Mouse (Mus musculus) liver, adult 2 months (tissue): Measurements from ENCODE around the gene Gm47995. TPM values are rescaled to one million over a fixed set of nuclear protein-coding genes. Genes with fewer than 3 reads are reported as not detected.

Experiments used
- DNase-seq: peaks from one replicate; pipeline ENCODE4 v3.0.0-alpha.2; 2011; ENCODE audit warnings: low read depth, low spot score; ENCODE audit errors: extremely low read depth
- H3K27ac ChIP-seq: fragments of 200-500 bp; replicated peaks from 2 replicates; pipeline ENCODE4 v1.5.1; 2012; ENCODE audit warnings: low read depth, mild to moderate bottlenecking, control low read depth, inconsistent platforms, low read length; ENCODE audit not compliant: insufficient read depth
- H3K27me3 ChIP-seq: fragments of 200-500 bp; 2 replicates; pipeline ENCODE4 v1.6.1; 2012; ENCODE audit warnings: mild to moderate bottlenecking, moderate library complexity, low read length, inconsistent platforms; ENCODE audit not compliant: control insufficient read depth, insufficient read depth
- H3K36me3 ChIP-seq: fragments of 200-500 bp; 2 replicates; pipeline ENCODE4 v1.6.1; 2012; ENCODE audit warnings: low read length, inconsistent platforms; ENCODE audit not compliant: control insufficient read depth, insufficient read depth
- H3K4me1 ChIP-seq: fragments of 200-500 bp; 2 replicates; pipeline ENCODE4 v1.6.1; 2011; ENCODE audit warnings: low read length; ENCODE audit not compliant: control insufficient read depth, insufficient read depth
- H3K4me3 ChIP-seq: fragments of 200-500 bp; 2 replicates; pipeline ENCODE4 v1.5.1; 2011; ENCODE audit warnings: low read depth, mild to moderate bottlenecking, control low read depth, low read length, moderate library complexity; ENCODE audit not compliant: insufficient read depth
- H3K79me2 ChIP-seq: fragments of 200-500 bp; 2 replicates; pipeline ENCODE4 v1.6.1; 2012; ENCODE audit warnings: inconsistent platforms, mild to moderate bottlenecking, low read length, moderate library complexity; ENCODE audit not compliant: control insufficient read depth, insufficient read depth
- H3K9ac ChIP-seq: fragments of 200-500 bp; 2 replicates; pipeline ENCODE4 v1.6.1; 2012; ENCODE audit warnings: low read depth, mild to moderate bottlenecking, control low read depth, inconsistent platforms, low read length
- CTCF ChIP-seq: fragments of 200-500 bp; IDR thresholded peaks from 2 replicates; pipeline ENCODE4 v1.5.1; 2011; ENCODE audit warnings: low read depth, low read length, control low read depth
- POLR2A ChIP-seq: fragments of 200-500 bp; IDR thresholded peaks from 2 replicates; pipeline ENCODE4 v1.6.1; 2011; ENCODE audit warnings: low read length, control low read depth; ENCODE audit not compliant: insufficient read depth; ENCODE audit errors: extremely low read depth
- WGBS: fragments of 180-500 bp; shearing (Covaris S2); methylation state at CpG from one replicate; pipeline ENCODE4 v1.1.7; 2018; 5-methylcytosine and 5-hydroxymethylcytosine counted together
- polyA plus RNA-seq: library from polyadenylated mRNA; depleted of rRNA; stranded (reverse); fragments of >200 nt; gene quantifications from 2 replicates; pipeline ENCODE4 v1.2.3, GENCODE M21; 2012; rRNA removed
- total RNA-seq: library from RNA; depleted of rRNA; stranded (reverse); fragments of >200 nt; gene quantifications from 2 replicates; pipeline ENCODE4 v1.2.3, GENCODE M21; 2014; rRNA removed

Gene Gm47995
- total and polyA plus RNA-seq, 2 experiments, result not detected

DNA sequence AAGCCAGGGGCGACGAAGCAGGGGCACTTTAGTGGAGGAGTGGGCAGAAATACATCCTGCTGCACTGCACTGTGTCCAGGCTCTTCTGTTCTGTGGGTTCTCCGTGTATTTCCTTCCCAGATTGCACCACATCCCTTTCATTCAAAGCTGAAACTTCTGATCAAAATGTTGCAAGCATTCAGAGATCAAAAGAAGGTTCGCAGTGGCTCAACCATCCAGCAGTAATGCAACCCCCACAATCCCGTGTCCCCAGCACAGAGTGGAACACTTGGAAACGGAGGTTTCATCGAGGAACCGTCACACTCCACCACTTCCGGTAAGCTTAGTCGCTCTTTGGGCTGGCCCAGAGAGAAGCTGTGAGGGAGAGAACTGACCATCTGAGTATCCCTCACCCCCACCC is 46.9 kb downstream of the Gm47995 start:
- H3K9ac ChIP-seq, result no peak overlapping the region
- TF ChIP-seq POLR2A (no peak), CTCF (no peak)
- H3K4me1 ChIP-seq, result no peaks in the 10 kb centered on the region; the same call in none of the 2 replicates
- H3K27me3 ChIP-seq, result no peaks in the 10 kb centered on the region
- 76% methylated on average over 10 of the region's 10 CpGs for WGBS
- no peak overlapping the region for H3K4me3 ChIP-seq
- DNase-seq, result peak; percentile 31
- no peak overlapping the region for H3K27ac ChIP-seq
- no peaks in the 10 kb centered on the region for H3K79me2 ChIP-seq
- no peaks in the 10 kb centered on the region for H3K36me3 ChIP-seq

DNA sequence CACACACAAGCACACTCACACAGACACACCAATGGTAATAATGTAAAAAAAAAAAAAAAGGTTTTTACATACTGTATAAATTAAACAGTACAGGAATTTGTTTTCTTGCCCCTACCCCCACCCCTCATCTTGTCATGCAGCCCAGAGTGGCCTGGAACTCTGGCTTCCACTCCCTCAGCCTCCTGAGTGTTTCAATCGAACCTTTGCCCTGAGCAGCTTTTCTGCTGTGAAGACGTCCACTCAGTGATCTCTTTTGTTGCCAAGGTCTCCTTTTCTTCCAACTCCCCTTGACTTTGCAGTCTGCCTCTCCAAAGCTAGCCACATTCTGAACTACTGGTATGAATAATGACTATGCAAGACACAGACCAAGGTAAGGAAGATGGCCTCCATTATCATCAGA is 47.6 kb downstream of the Gm47995 start:
- 50% methylated on average over 2 of the region's 2 CpGs for WGBS

More for the DNA sequence above, 47.6 kb downstream of the Gm47995 start:
- Histone ChIP-seq H3K9ac (no peak overlapping the region), H3K4me1 (no peaks in the 10 kb centered on the region; the same call in none of the 2 replicates), H3K79me2 (no peaks in the 10 kb centered on the region), H3K4me3 (no peak overlapping the region), H3K36me3 (no peaks in the 10 kb centered on the region), H3K27me3 (no peaks in the 10 kb centered on the region), H3K27ac (no peak overlapping the region)
- no peak for DNase-seq
- no peak for TF ChIP-seq POLR2A
- no peak for TF ChIP-seq CTCF

Other genes with a start within 250 kb of the Gm47995 start
- 2.7 and 4.5 TPM in 2 replicates for gene Hmcn1, start 205.0 kb upstream of the Gm47995 start, total RNA-seq
- gene Hmcn1, start 205.0 kb upstream of the Gm47995 start, polyA plus RNA-seq, result 0.80 and 1.0 TPM in 2 replicates
- gene Gm47985, start 15.9 kb upstream of the Gm47995 start, total RNA-seq, result not detected in 2 replicates
- gene Gm47985, start 15.9 kb upstream of the Gm47995 start, polyA plus RNA-seq, result not detected in 2 replicates
- not detected in 2 replicates for gene Gm8947, start 6.1 kb upstream of the Gm47995 start, total RNA-seq
- gene Gm8947, start 6.1 kb upstream of the Gm47995 start, polyA plus RNA-seq, result not detected in 2 replicates
- not detected in 2 replicates for gene 3110040M04Rik, start 5.7 kb downstream of the Gm47995 start, total RNA-seq
- not detected in 2 replicates for gene 3110040M04Rik, start 5.7 kb downstream of the Gm47995 start, polyA plus RNA-seq
- gene Gm47996, start 11.7 kb downstream of the Gm47995 start, total RNA-seq, result not detected in 2 replicates
- not detected in 2 replicates for gene Gm47996, start 11.7 kb downstream of the Gm47995 start, polyA plus RNA-seq
- gene Ivns1abp, start 146.0 kb downstream of the Gm47995 start, total RNA-seq, result 105 and 111 TPM in 2 replicates
- 11.4 and 16.7 TPM in 2 replicates for gene Ivns1abp, start 146.0 kb downstream of the Gm47995 start, polyA plus RNA-seq
- gene Swt1, start 230.0 kb downstream of the Gm47995 start, total RNA-seq, result 20.2 and 27.0 TPM in 2 replicates
- gene Swt1, start 230.0 kb downstream of the Gm47995 start, polyA plus RNA-seq, result 2.5 and 6.8 TPM in 2 replicates
- gene Trmt1l, start 230.1 kb downstream of the Gm47995 start, total RNA-seq, result 15.9 TPM in 2 replicates
- gene Trmt1l, start 230.1 kb downstream of the Gm47995 start, polyA plus RNA-seq, result 8.3 and 9.6 TPM in 2 replicates